Mouse (Mus musculus) neural tube, embryonic 14.5 days (tissue): ENCODE results near the gene Olfr312. TPM values are rescaled to one million over a fixed set of nuclear protein-coding genes. Genes with fewer than 3 reads are reported as not detected.
"Not testable (repeated sequence)": the region's sequence is repeated elsewhere in the genome, so short reads cannot be mapped to it uniquely, and the experiment has no call there.

Experiments used
- ATAC-seq: fragments of 200-750 bp; cut with Nextera tagmentation; 2 replicates; pipeline ENCODE4 v1.8.0; 2017; ENCODE audit warnings: low read depth, mild to moderate bottlenecking, moderate TSS enrichment, moderate library complexity
- H3K27ac ChIP-seq: fragments of 300-500 bp; sonication (generic); 2 replicates; pipeline ENCODE4 v1.5.1; 2014; ENCODE audit warnings: low read depth, mild to moderate bottlenecking, control low read depth, low read length, moderate library complexity, mixed read lengths
- H3K27me3 ChIP-seq: fragments of 300-500 bp; sonication (generic); 2 replicates; pipeline ENCODE4 v1.6.1; 2014; ENCODE audit warnings: low read length; ENCODE audit not compliant: control insufficient read depth, insufficient read depth
- H3K36me3 ChIP-seq: fragments of 300-500 bp; sonication (generic); 2 replicates; pipeline ENCODE4 v1.6.1; 2014; ENCODE audit warnings: low read length, mixed read lengths; ENCODE audit not compliant: control insufficient read depth, insufficient read depth
- H3K4me1 ChIP-seq: fragments of 300-500 bp; sonication (generic); 2 replicates; pipeline ENCODE4 v1.6.1; 2014; ENCODE audit warnings: low read length; ENCODE audit not compliant: control insufficient read depth, insufficient read depth
- H3K4me2 ChIP-seq: fragments of 300-500 bp; sonication (generic); 2 replicates; pipeline ENCODE4 v1.6.1; 2014; ENCODE audit warnings: mild to moderate bottlenecking, low read depth, low read length, control low read depth
- H3K4me3 ChIP-seq: fragments of 300-500 bp; sonication (generic); 2 replicates; pipeline ENCODE4 v1.5.1; 2014; ENCODE audit warnings: low read depth, low read length, control low read depth, mixed read lengths
- H3K9ac ChIP-seq: fragments of 300-500 bp; sonication (generic); replicated peaks from 2 replicates; pipeline ENCODE4 v1.6.1; 2014; ENCODE audit warnings: low read depth, mild to moderate bottlenecking, control low read depth, low read length, mixed read lengths
- H3K9me3 ChIP-seq: fragments of 300-500 bp; sonication (generic); 2 replicates; pipeline ENCODE4 v1.6.1; 2016; ENCODE audit warnings: low read length; ENCODE audit not compliant: control insufficient read depth
- WGBS: fragments of 180-500 bp; shearing (Covaris S2); extraction: QIAGEN DNeasy Blood & Tissue Kit; methylation state at CpG from one replicate; pipeline ENCODE4 v1.1.7; 2014; 5-methylcytosine and 5-hydroxymethylcytosine counted together
- polyA plus RNA-seq: library from polyadenylated mRNA; unstranded; fragments of >200 nt; fragmentation: Nextera tagmentation; extraction: Ambion mirVana; gene quantifications from 2 replicates; pipeline ENCODE4 v1.2.1, GENCODE M21; 2014

Olfr312 gene
- polyA plus RNA-seq, 1 experiment from 2014 or later: not detected

GRCm38 (mm10) chr11:58796850-58797249, 32.2 kb upstream of the Olfr312 start:
- Histone ChIP-seq H3K9me3 (no peaks in the 10 kb centered on the region), H3K27me3 (no peaks in the 10 kb centered on the region), H3K4me3 (no peak overlapping the region), H3K4me2 (no peak overlapping the region), H3K36me3 (no peaks in the 10 kb centered on the region), H3K27ac (no peak overlapping the region), H3K9ac (no peak overlapping the region), H3K4me1 (peaks cover under 1% of the 10 kb centered on the region; the same call in 1 of the 2 replicates)
- ATAC-seq: no peak
- 83% methylated on average over 7 of the region's 7 CpGs for WGBS

- no peak overlapping the region for H3K4me3 ChIP-seq
- H3K9ac ChIP-seq: no peak overlapping the region
- no peaks in the 10 kb centered on the region for H3K9me3 ChIP-seq
- no peaks in the 10 kb centered on the region for H3K36me3 ChIP-seq
- ATAC-seq: no peak
- no peak overlapping the region for H3K27ac ChIP-seq
- H3K4me1 ChIP-seq: peaks cover 7% of the 10 kb centered on the region; the same call in 1 of the 2 replicates
- no peaks in the 10 kb centered on the region for H3K27me3 ChIP-seq
- no peak overlapping the region for H3K4me2 ChIP-seq
- 86% methylated on average over 5 of the region's 5 CpGs for WGBS
These were observed 29.3 kb upstream of the Olfr312 start for GRCm38 (mm10) chr11:58799747-58800146.

GRCm38 (mm10) chr11:58801558-58802228, 27.3 kb upstream of the Olfr312 start, which contains the start of gene Fam183b:
Gene Fam183b (minus strand): TSS chr11:58801960.
- Histone ChIP-seq H3K27ac (no peak within 1 kb of the TSS), H3K9me3 (no peaks in the 10 kb centered on the region), H3K36me3 (no peaks in the 10 kb centered on the region), H3K4me1 (peaks cover 7% of the 10 kb centered on the region; the same call in 1 of the 2 replicates), H3K4me3 (no peak within 1 kb of the TSS), H3K27me3 (no peaks in the 10 kb centered on the region), H3K4me2 (no peak within 1 kb of the TSS), H3K9ac (no peak within 1 kb of the TSS)
- peak; percentile 41; the same call in 1 of the 2 replicates for ATAC-seq
- 31% methylated on average over 14 of the region's 14 CpGs for WGBS

- no peaks in the 10 kb centered on the region for H3K36me3 ChIP-seq
- no peak overlapping the region for H3K9ac ChIP-seq
- peaks cover 7% of the 10 kb centered on the region; the same call in 1 of the 2 replicates for H3K4me1 ChIP-seq
- no peak overlapping the region for H3K27ac ChIP-seq
- H3K4me2 ChIP-seq: no peak overlapping the region
- H3K4me3 ChIP-seq: no peak overlapping the region
- 79% methylated on average over 4 of the region's 4 CpGs for whole genome bisulfite sequencing
- no peaks in the 10 kb centered on the region for H3K27me3 ChIP-seq
- no peak for ATAC-seq
- H3K9me3 ChIP-seq: no peaks in the 10 kb centered on the region
These were observed 25.2 kb upstream of the Olfr312 start for GRCm38 (mm10) chr11:58803871-58804270.

GRCm38 (mm10) chr11:58804393-58804792, 24.6 kb upstream of the Olfr312 start:
- Histone ChIP-seq H3K4me3 (no peak overlapping the region), H3K27ac (no peak overlapping the region), H3K27me3 (no peaks in the 10 kb centered on the region), H3K4me2 (no peak overlapping the region), H3K9ac (no peak overlapping the region), H3K9me3 (no peaks in the 10 kb centered on the region), H3K4me1 (peaks cover 7% of the 10 kb centered on the region; the same call in 1 of the 2 replicates), H3K36me3 (no peaks in the 10 kb centered on the region)
- no peak for ATAC-seq
- 94% methylated on average over 2 of the region's 2 CpGs for WGBS

GRCm38 (mm10) chr11:58812001-58812400, 17.0 kb upstream of the Olfr312 start:
- Histone ChIP-seq H3K36me3 (no peaks in the 10 kb centered on the region), H3K9ac (no peak overlapping the region), H3K9me3 (no peaks in the 10 kb centered on the region), H3K4me3 (no peak overlapping the region), H3K4me1 (no peaks in the 10 kb centered on the region), H3K4me2 (no peak overlapping the region), H3K27ac (no peak overlapping the region), H3K27me3 (no peaks in the 10 kb centered on the region)
- ATAC-seq: no peak
- 3% methylated on average over 1 of the region's 1 CpGs for WGBS

GRCm38 (mm10) chr11:58814700-58815099, 14.3 kb upstream of the Olfr312 start, which contains the start of gene Olfr313:
Gene Olfr313 (plus strand): TSS chr11:58815000.
- 70% methylated on average over 1 of the region's 1 CpGs for WGBS
- H3K9ac ChIP-seq, H3K4me3 ChIP-seq, H3K27me3 ChIP-seq, H3K9me3 ChIP-seq, H3K4me2 ChIP-seq, ATAC-seq, H3K36me3 ChIP-seq, H3K27ac ChIP-seq, H3K4me1 ChIP-seq: not testable (repeated sequence)

GRCm38 (mm10) chr11:58815676-58816075, 13.4 kb upstream of the Olfr312 start:
- no peak overlapping the region for H3K9ac ChIP-seq
- H3K27me3 ChIP-seq: no peaks in the 10 kb centered on the region
- no peaks in the 10 kb centered on the region for H3K4me1 ChIP-seq
- H3K4me3 ChIP-seq: no peak overlapping the region
- H3K36me3 ChIP-seq: no peaks in the 10 kb centered on the region
- no peak for ATAC-seq
- H3K4me2 ChIP-seq: no peak overlapping the region
- WGBS: 89% methylated on average over 1 of the region's 1 CpGs
- H3K27ac ChIP-seq: no peak overlapping the region
- H3K9me3 ChIP-seq: no peaks in the 10 kb centered on the region

- 84% methylated on average over 3 of the region's 3 CpGs for WGBS
- Histone ChIP-seq H3K4me1 (no peaks in the 10 kb centered on the region), H3K4me3 (no peak overlapping the region), H3K36me3 (no peaks in the 10 kb centered on the region), H3K4me2 (no peak overlapping the region), H3K27me3 (no peaks in the 10 kb centered on the region), H3K9ac (no peak overlapping the region), H3K9me3 (no peaks in the 10 kb centered on the region), H3K27ac (no peak overlapping the region)
- ATAC-seq: no peak
These were observed 727 bp downstream of the Olfr312 start for GRCm38 (mm10) chr11:58829764-58830163.
